Mouse (Mus musculus): ENCODE measurements around the gene Olfr1408. TPM values are rescaled to one million over a fixed set of nuclear protein-coding genes. Genes with fewer than 3 reads are reported as not detected.

Gene Olfr1408
- total RNA-seq (2023): not detected

DNA sequence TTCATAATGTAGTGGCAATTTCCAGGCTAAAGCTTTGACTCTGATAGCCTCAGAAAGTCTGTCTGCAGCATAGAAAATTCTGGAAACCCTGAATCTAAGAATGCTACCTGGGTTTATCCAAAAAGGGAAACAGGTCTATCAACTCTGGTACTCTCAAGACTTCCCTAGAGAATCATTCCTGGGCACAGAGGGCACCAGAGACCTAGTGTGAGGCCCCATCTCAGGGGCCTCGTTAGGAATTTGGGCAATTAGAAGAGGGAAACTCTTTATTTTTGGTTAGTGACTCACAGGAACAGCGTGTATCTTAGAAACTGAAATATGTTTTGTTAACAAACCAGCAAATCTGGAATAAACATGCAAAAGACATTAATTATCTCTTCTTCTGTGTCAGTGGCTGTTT lies at the start of gene Olfr1408:
Olfr1408 (minus strand) TSS at position 101 of the 400 bp plus-strand sequence.

Other genes starting within 250 kb of the Olfr1408 start
- not detected for gene Apcs, start 242.3 kb downstream of the Olfr1408 start, total RNA-seq (2023)
- not detected for gene Olfr16, start 187.0 kb downstream of the Olfr1408 start, total RNA-seq (2023)
- not detected for gene Olfr1406, start 53.3 kb upstream of the Olfr1408 start, total RNA-seq (2023)
- not detected for gene Olfr218, start 60.4 kb upstream of the Olfr1408 start, total RNA-seq (2023)
- gene Olfr1404, start 75.0 kb upstream of the Olfr1408 start, total RNA-seq (2023): not detected
- gene Fcer1a, start 89.8 kb upstream of the Olfr1408 start, total RNA-seq (2023): not detected
- not detected for gene Olfr418, start 128.6 kb upstream of the Olfr1408 start, total RNA-seq (2023)
- not detected for gene Mptx2, start 140.4 kb upstream of the Olfr1408 start, total RNA-seq (2023)
- gene Ackr1, start 196.4 kb upstream of the Olfr1408 start, total RNA-seq (2023): not detected
- gene Aim2, start 213.5 kb upstream of the Olfr1408 start, total RNA-seq (2023): 65.8 TPM
- gene Cadm3, start 230.3 kb upstream of the Olfr1408 start, total RNA-seq (2023): 0.15 TPM

Measured in CD8-positive naive resting alpha-beta T cell, adult 57 days (primary cell).